Mouse (Mus musculus): ENCODE measurements around the gene Gm15517.

DNA sequence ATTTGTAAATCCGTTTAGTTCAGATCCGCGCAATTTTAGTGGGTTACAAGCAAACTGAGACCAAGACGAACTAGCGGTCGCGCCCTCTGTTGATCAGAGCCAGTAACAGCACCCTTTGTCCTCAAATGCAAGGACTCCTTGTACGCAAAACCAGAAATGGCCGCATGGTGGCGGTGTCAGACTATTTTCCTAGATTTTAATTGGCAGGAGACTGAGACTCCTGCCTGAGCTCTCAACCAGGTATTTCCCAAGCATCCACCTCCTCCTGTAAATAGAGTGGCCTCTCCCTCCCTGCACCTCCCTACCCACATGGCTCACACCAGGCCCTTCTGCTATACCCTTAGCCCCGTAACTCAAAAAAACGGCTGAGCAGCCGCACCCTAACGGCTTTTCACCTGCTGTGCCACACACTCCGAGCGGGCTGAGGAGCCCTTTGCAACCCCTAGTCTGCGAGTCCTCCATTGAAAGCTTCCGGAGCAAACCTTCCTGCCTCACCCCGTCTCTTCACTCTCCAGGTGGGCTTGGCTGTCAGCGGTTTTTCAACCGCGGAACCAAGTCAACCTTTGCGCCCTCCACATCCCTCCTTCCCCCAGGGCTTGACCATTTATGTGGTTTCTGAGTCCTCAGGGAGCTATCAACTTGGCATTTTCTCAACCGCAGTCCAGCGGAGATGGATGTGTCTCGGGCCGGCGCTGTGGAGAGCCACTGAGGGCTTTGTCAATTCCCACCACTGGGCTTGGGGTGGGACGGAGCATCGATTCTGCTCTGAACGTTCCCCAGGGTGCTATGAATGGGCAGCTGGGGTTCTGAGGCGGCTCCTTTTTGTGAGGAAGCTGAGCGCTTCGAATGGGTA, 1.8 kb downstream of the Gm15517 start:
- TF ChIP-seq EP300 (IDR thresholded peaks at IDR 0.05; ENCODE audit: low read depth in 1 of 2, low read length in 2 of 2) (no peak), MXI1 (IDR thresholded peaks at IDR 0.05; ENCODE audit: low read depth, low read length) (no peak), POLR2A (IDR thresholded peaks at IDR 0.05; ENCODE audit: control insufficient read depth in 1 of 2, insufficient read depth in 1 of 2, low read depth in 1 of 2, low read length in 2 of 2, poor library complexity in 1 of 2) (no peak), HCFC1 (IDR thresholded peaks at IDR 0.05; ENCODE audit: low read depth, low read length) (no peak), TCF12 (IDR thresholded peaks at IDR 0.05; ENCODE audit: low read depth, low read length) (no peak), CTCF (IDR thresholded peaks at IDR 0.05 in 2 of 3, conservative IDR thresholded peaks at IDR 0.05 in 1 of 3; ENCODE audit: control insufficient read depth in 1 of 3, insufficient read depth in 1 of 3, low read depth in 2 of 3, low read length in 3 of 3, poor library complexity in 1 of 3, severe bottlenecking in 1 of 3) (peak; percentile 85 to 95 (median 92)), KAT2A (conservative IDR thresholded peaks at IDR 0.05; ENCODE audit: low read depth, low read length) (no peak), MAX (IDR thresholded peaks at IDR 0.05; ENCODE audit: low read length) (no peak), RAD21 (IDR thresholded peaks at IDR 0.05; ENCODE audit: low read depth, low read length) (peak; percentile 88), SIN3A (IDR thresholded peaks at IDR 0.05; ENCODE audit: low read length) (peak; percentile 39; the same call in 1 of the 2 replicates)

All from MEL (cell line).